Mouse (Mus musculus) stomach, postnatal 0 days (tissue): ENCODE results near the gene Pafah1b2. TPM values are rescaled to one million over a fixed set of nuclear protein-coding genes. Genes with fewer than 3 reads are reported as not detected.

Source experiments
- ATAC-seq: fragments of 200-750 bp; cut with Nextera tagmentation; 2 replicates; pipeline ENCODE4 v1.8.0; 2017; ENCODE audit not compliant: low FRiP score, low TSS enrichment
- DNase-seq: peaks from one replicate; pipeline ENCODE4 v3.0.0-alpha.2; 2016; ENCODE audit warnings: low spot score
- H3K27ac ChIP-seq: fragments of 300-500 bp; sonication (generic); replicated peaks from 2 replicates; pipeline ENCODE4 v1.5.1; 2014; ENCODE audit warnings: mild to moderate bottlenecking, control low read depth
- H3K27me3 ChIP-seq: fragments of 300-500 bp; sonication (generic); 2 replicates; pipeline ENCODE4 v1.6.1; 2014; ENCODE audit warnings: low read length; ENCODE audit not compliant: control insufficient read depth, insufficient read depth
- H3K36me3 ChIP-seq: fragments of 300-500 bp; sonication (generic); 2 replicates; pipeline ENCODE4 v1.6.1; 2014; ENCODE audit warnings: low read length, mixed read lengths; ENCODE audit not compliant: control insufficient read depth, insufficient read depth
- H3K4me1 ChIP-seq: fragments of 300-500 bp; sonication (generic); replicated peaks from 2 replicates; pipeline ENCODE4 v1.6.1; 2014; ENCODE audit warnings: antibody characterized with exemption; ENCODE audit not compliant: control insufficient read depth, insufficient read depth
- H3K4me2 ChIP-seq: fragments of 300-500 bp; sonication (generic); replicated peaks from 2 replicates; pipeline ENCODE4 v1.6.1; 2014; ENCODE audit warnings: low read depth, mild to moderate bottlenecking, control low read depth, moderate library complexity
- H3K4me3 ChIP-seq: fragments of 300-500 bp; sonication (generic); 2 replicates; pipeline ENCODE4 v1.5.1; 2014; ENCODE audit warnings: low read depth, low read length, control low read depth
- H3K9ac ChIP-seq: fragments of 300-500 bp; sonication (generic); 2 replicates; pipeline ENCODE4 v1.6.1; 2014; ENCODE audit warnings: mild to moderate bottlenecking, low read length, control low read depth, mixed read lengths
- H3K9me3 ChIP-seq: fragments of 300-500 bp; sonication (generic); 2 replicates; pipeline ENCODE4 v1.6.1; 2016; ENCODE audit warnings: low read length; ENCODE audit not compliant: control insufficient read depth
- CTCF ChIP-seq: IDR thresholded peaks from 2 replicates; pipeline ENCODE4 v1.5.1; 2016; ENCODE audit warnings: antibody characterized with exemption, low read depth, mild to moderate bottlenecking, moderate library complexity
- EP300 ChIP-seq: optimal IDR thresholded peaks from 2 replicates; pipeline ENCODE3; 2016; ENCODE audit warnings: antibody characterized with exemption
- WGBS: fragments of 180-500 bp; shearing (Covaris S2); extraction: QIAGEN DNeasy Blood & Tissue Kit; methylation state at CpG from one replicate; pipeline ENCODE4 v1.1.7; 2014; 5-methylcytosine and 5-hydroxymethylcytosine counted together
- polyA plus RNA-seq: library from polyadenylated mRNA; unstranded; fragments of >200 nt; fragmentation: Nextera tagmentation; extraction: Ambion mirVana; gene quantifications from 2 replicates; pipeline ENCODE4 v1.2.1, GENCODE M21; 2015

Gene Pafah1b2
- polyA plus RNA-seq, 1 experiment from 2014 or later: 79.0 TPM

GRCm38 (mm10) chr9:46013616-46014015 is 1.1 kb upstream of the Pafah1b2 start:
- no peaks in the 10 kb centered on the region for H3K9me3 ChIP-seq
- peak overlapping the region; percentile 98 for H3K4me3 ChIP-seq
- no peaks in the 10 kb centered on the region for H3K27me3 ChIP-seq
- H3K4me2 ChIP-seq: peak overlapping the region; percentile 79
- peaks cover 3% of the 10 kb centered on the region; the same call in 1 of the 2 replicates for H3K4me1 ChIP-seq
- H3K36me3 ChIP-seq: no peaks in the 10 kb centered on the region
- H3K27ac ChIP-seq: peak overlapping the region; percentile 96
- TF ChIP-seq EP300 (no peak), CTCF (no peak)
- peak overlapping the region; percentile 98 for H3K9ac ChIP-seq
- DNase-seq (no peak), ATAC-seq (no peak)
- WGBS: 3% methylated on average over 5 of the region's 5 CpGs

- no peaks in the 10 kb centered on the region for H3K27me3 ChIP-seq
- peak overlapping the region; percentile 79 for H3K4me2 ChIP-seq
- DNase-seq (no peak), ATAC-seq (peak; percentile 62)
- H3K9me3 ChIP-seq: no peaks in the 10 kb centered on the region
- TF ChIP-seq EP300 (no peak), CTCF (no peak)
- no peaks in the 10 kb centered on the region for H3K36me3 ChIP-seq
- peaks cover 3% of the 10 kb centered on the region; the same call in 1 of the 2 replicates for H3K4me1 ChIP-seq
- H3K27ac ChIP-seq: peak overlapping the region; percentile 96
- WGBS: under 1% methylated on average over 36 of the region's 46 CpGs
- H3K4me3 ChIP-seq: peak overlapping the region; percentile 98
- H3K9ac ChIP-seq: peak overlapping the region; percentile 98
Measured at GRCm38 (mm10) chr9:46013009-46013586, 608 bp upstream of the Pafah1b2 start.

- no peak overlapping the region for H3K4me2 ChIP-seq
- H3K27me3 ChIP-seq: no peaks in the 10 kb centered on the region
- no peaks in the 10 kb centered on the region for H3K36me3 ChIP-seq
- H3K9ac ChIP-seq: no peak overlapping the region
- TF ChIP-seq CTCF (no peak), EP300 (no peak)
- H3K27ac ChIP-seq: no peak overlapping the region
- ATAC-seq: no peak
- no peaks in the 10 kb centered on the region for H3K9me3 ChIP-seq
- H3K4me1 ChIP-seq: peaks cover 3% of the 10 kb centered on the region; the same call in 1 of the 2 replicates
- WGBS: 40% methylated on average over 3 of the region's 3 CpGs
- no peak for DNase-seq
- H3K4me3 ChIP-seq: no peak overlapping the region
Measured at GRCm38 (mm10) chr9:46011094-46011970, 1.2 kb downstream of the Pafah1b2 start.

DNA sequence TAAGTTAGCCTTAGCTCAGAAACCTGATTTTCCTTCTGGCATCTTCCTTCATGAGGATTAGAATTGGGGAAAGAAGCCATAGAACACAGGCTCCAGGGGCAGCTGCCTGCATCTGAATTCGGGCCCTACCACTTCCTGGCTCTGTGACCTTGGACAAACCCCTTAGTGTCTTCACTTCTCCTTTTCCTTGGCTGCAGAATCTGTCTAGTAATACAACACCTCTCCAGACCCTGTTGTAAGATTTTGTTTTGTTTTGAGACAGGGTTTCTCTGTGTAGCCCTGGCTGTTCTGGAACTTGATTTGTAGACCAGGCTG is 2.9 kb downstream of the Pafah1b2 start:
- 71% methylated on average over 1 of the region's 1 CpGs for WGBS
- TF ChIP-seq CTCF (no peak), EP300 (no peak)

GRCm38 (mm10) chr9:46008931-46009668 is 3.4 kb downstream of the Pafah1b2 start:
- DNase-seq: no peak
- Histone ChIP-seq H3K9ac (no peak overlapping the region), H3K36me3 (no peaks in the 10 kb centered on the region), H3K4me2 (no peak overlapping the region), H3K9me3 (no peaks in the 10 kb centered on the region), H3K4me3 (no peak overlapping the region), H3K4me1 (no peaks in the 10 kb centered on the region), H3K27me3 (no peaks in the 10 kb centered on the region), H3K27ac (no peak overlapping the region)
- no peak for ATAC-seq
- no peak for TF ChIP-seq EP300
- TF ChIP-seq CTCF: no peak
- 65% methylated on average over 7 of the region's 7 CpGs for WGBS

More for the DNA sequence above, 2.9 kb downstream of the Pafah1b2 start:
- no peak for ATAC-seq
- no peak overlapping the region for H3K27ac ChIP-seq
- H3K9me3 ChIP-seq: no peaks in the 10 kb centered on the region
- H3K4me1 ChIP-seq: no peaks in the 10 kb centered on the region
- no peaks in the 10 kb centered on the region for H3K36me3 ChIP-seq
- DNase-seq: no peak
- no peak overlapping the region for H3K4me2 ChIP-seq
- no peak overlapping the region for H3K4me3 ChIP-seq
- H3K27me3 ChIP-seq: no peaks in the 10 kb centered on the region
- H3K9ac ChIP-seq: no peak overlapping the region
